Mouse (Mus musculus) bone marrow macrophage, adult 2 months (primary cell): Measurements from ENCODE around the gene Fuk.

Experiments
- CTCF ChIP-seq: IDR thresholded peaks from 2 replicates; pipeline ENCODE4 v1.5.1; 2012; ENCODE audit warnings: low read depth, mild to moderate bottlenecking, low read length, moderate library complexity
- POLR2A ChIP-seq: IDR thresholded peaks from 2 replicates; pipeline ENCODE4 v1.6.1; 2012; ENCODE audit warnings: mild to moderate bottlenecking, low read depth, low read length, borderline replicate concordance

- TF ChIP-seq CTCF, result no peak
- no peak for TF ChIP-seq POLR2A
These were observed 43.4 kb upstream of the Fuk start for GRCm38 (mm10) chr8:110945716-110946115.
